Mouse (Mus musculus): ENCODE results near the gene Son. TPM values are rescaled to one million over a fixed set of nuclear protein-coding genes. Genes with fewer than 3 reads are reported as not detected.
"Not testable (repeated sequence)": the region's sequence is repeated elsewhere in the genome, so short reads cannot be mapped to it uniquely, and the experiment has no call there.

The Son gene
- total and polyA plus RNA-seq, 2 experiments = 59.5 to 106 TPM

DNA sequence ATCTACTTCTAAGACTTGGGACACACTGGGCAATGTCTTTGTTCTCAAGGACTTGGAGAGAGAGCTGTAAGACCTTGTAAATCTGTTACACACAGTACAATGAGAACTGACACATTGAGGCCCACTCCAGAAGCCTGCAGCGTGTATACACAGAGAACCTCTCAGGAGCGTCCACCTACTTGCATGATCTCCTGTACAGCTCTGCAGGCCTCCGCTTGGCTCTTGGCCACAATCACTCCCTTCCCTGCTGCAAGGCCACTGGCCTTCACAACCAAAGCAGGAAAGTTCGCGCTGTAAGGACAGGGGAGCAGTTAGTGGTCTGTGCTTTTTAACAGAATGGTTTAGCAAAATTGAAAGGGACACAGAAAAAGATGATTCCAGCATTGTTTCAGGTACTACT lies 8.1 kb upstream of the Son start:
- H3K27ac ChIP-seq (replicated peaks; ENCODE audit: insufficient read depth, low read depth, low read length) = no peak overlapping the region
- 90% methylated on average over 5 of the region's 5 CpGs for WGBS
- H3K4me1 ChIP-seq (ENCODE audit: control insufficient read depth, insufficient read depth, low read length) = no peaks in the 10 kb centered on the region
- TF ChIP-seq CTCF (IDR thresholded peaks at IDR 0.05; ENCODE audit: low read depth, low read length) (no peak), POLR2A (IDR thresholded peaks at IDR 0.05; ENCODE audit: extremely low read depth, insufficient read depth, low read length) (no peak)
- no peak overlapping the region for H3K9ac ChIP-seq (ENCODE audit: low read depth, low read length)
- no peaks in the 10 kb centered on the region for H3K79me2 ChIP-seq (ENCODE audit: control insufficient read depth, insufficient read depth, low read length)
- H3K36me3 ChIP-seq (ENCODE audit: control insufficient read depth, insufficient read depth, low read length) = peaks cover 51% of the 10 kb centered on the region
- no peak for DNase-seq (ENCODE audit: extremely low read depth, low read depth, low spot score)
- H3K4me3 ChIP-seq (ENCODE audit: insufficient read depth, low read depth, low read length) = no peak overlapping the region
- H3K27me3 ChIP-seq (ENCODE audit: control insufficient read depth, insufficient read depth, low read length) = no peaks in the 10 kb centered on the region

DNA sequence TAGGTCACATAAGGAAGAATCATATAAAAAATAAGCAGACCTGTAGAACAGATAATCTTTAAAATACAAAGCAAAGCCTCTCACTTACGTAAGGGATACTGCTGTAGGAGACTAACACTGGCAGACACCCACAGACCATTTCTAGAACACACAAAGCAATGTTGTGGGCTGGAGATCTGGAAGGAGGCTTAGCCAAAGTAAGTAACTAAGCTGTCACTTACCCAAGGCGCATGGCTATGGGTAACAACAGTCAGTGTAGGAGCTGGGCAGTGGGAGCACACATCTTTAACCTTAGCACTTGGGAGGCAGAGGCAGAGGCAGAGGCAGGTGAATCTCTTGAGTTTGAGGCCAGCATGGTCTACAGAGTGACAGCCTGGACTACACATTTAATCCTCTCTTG lies 7.7 kb upstream of the Son start:
- no peaks in the 10 kb centered on the region for H3K4me1 ChIP-seq (ENCODE audit: control insufficient read depth, insufficient read depth, low read length)
- TF ChIP-seq POLR2A (IDR thresholded peaks at IDR 0.05; ENCODE audit: extremely low read depth, insufficient read depth, low read length) = no peak
- H3K79me2 ChIP-seq (ENCODE audit: control insufficient read depth, insufficient read depth, low read length) = no peaks in the 10 kb centered on the region; the same call in 1 of the 2 replicates
- peaks cover 51% of the 10 kb centered on the region for H3K36me3 ChIP-seq (ENCODE audit: control insufficient read depth, insufficient read depth, low read length)
- no peak overlapping the region for H3K9ac ChIP-seq (ENCODE audit: low read depth, low read length)
- no peak for DNase-seq (ENCODE audit: extremely low read depth, low read depth, low spot score)
- no peak overlapping the region for H3K4me3 ChIP-seq (ENCODE audit: insufficient read depth, low read depth, low read length)
- H3K27me3 ChIP-seq (ENCODE audit: control insufficient read depth, insufficient read depth, low read length) = no peaks in the 10 kb centered on the region
- 95% methylated on average over 2 of the region's 2 CpGs for WGBS
- no peak overlapping the region for H3K27ac ChIP-seq (replicated peaks; ENCODE audit: insufficient read depth, low read depth, low read length)

DNA sequence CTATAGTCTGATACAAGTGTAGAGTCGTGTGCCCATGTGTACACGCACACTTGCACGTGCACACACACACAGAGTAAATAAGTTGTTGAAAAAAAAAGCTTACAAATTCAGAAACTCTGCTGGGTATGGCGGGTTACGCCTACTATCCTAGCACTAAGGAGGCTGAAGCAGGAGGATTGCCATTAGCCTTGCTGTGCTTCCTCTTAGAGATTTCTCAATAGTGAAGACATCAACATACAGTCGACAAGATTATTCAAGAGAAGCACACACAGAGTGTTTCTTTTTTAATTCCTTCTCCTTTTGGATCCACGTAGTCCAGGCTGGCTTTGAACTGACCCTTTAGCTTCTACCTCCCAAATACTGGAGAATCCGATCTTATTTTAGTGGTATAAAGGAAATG lies 7.1 kb upstream of the Son start:
- Histone ChIP-seq H3K9ac (ENCODE audit: low read depth, low read length) (no peak overlapping the region), H3K79me2 (ENCODE audit: control insufficient read depth, insufficient read depth, low read length) (no peaks in the 10 kb centered on the region; the same call in 1 of the 2 replicates), H3K36me3 (ENCODE audit: control insufficient read depth, insufficient read depth, low read length) (peaks cover 51% of the 10 kb centered on the region), H3K4me3 (ENCODE audit: insufficient read depth, low read depth, low read length) (no peak overlapping the region), H3K27me3 (ENCODE audit: control insufficient read depth, insufficient read depth, low read length) (no peaks in the 10 kb centered on the region), H3K27ac (replicated peaks; ENCODE audit: insufficient read depth, low read depth, low read length) (no peak overlapping the region), H3K4me1 (ENCODE audit: control insufficient read depth, insufficient read depth, low read length) (peaks cover 1% of the 10 kb centered on the region; the same call in 1 of the 2 replicates)
- no peak for DNase-seq (ENCODE audit: extremely low read depth, low read depth, low spot score)
- no peak for TF ChIP-seq CTCF (IDR thresholded peaks at IDR 0.05; ENCODE audit: low read depth, low read length)
- TF ChIP-seq POLR2A (IDR thresholded peaks at IDR 0.05; ENCODE audit: extremely low read depth, insufficient read depth, low read length) = no peak
- WGBS = 91% methylated on average over 8 of the region's 8 CpGs

DNA sequence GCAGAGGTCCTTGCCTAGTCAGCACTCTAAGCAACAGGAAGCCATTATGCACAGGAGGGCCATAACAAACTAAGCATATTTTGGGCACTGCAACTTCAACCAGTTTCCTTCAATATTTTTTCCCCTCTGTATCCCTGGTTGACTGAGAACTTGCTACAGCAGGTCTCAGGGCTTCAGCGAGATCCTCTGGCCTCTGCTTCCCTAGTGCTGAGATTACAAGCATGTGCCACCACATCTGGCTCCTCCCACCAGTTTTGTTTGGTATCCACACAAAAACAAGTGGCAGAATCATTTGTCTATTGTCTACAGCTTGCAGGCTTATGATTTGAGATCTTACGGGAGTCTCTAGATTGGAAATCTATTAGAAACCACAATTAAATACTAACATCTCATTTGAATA lies 2.4 kb upstream of the Son start:
- TF ChIP-seq CTCF (IDR thresholded peaks at IDR 0.05; ENCODE audit: low read depth, low read length) (no peak), POLR2A (IDR thresholded peaks at IDR 0.05; ENCODE audit: extremely low read depth, insufficient read depth, low read length) (no peak)
- no peak overlapping the region for H3K27ac ChIP-seq (replicated peaks; ENCODE audit: insufficient read depth, low read depth, low read length)
- H3K27me3 ChIP-seq (ENCODE audit: control insufficient read depth, insufficient read depth, low read length) = no peaks in the 10 kb centered on the region
- no peak overlapping the region for H3K4me3 ChIP-seq (ENCODE audit: insufficient read depth, low read depth, low read length)
- H3K9ac ChIP-seq (ENCODE audit: low read depth, low read length) = no peak overlapping the region
- no peaks in the 10 kb centered on the region; the same call in 1 of the 2 replicates for H3K79me2 ChIP-seq (ENCODE audit: control insufficient read depth, insufficient read depth, low read length)
- no peak for DNase-seq (ENCODE audit: extremely low read depth, low read depth, low spot score)
- H3K36me3 ChIP-seq (ENCODE audit: control insufficient read depth, insufficient read depth, low read length) = peaks cover 20% of the 10 kb centered on the region
- WGBS = 83% methylated on average over 2 of the region's 2 CpGs
- peaks cover 7% of the 10 kb centered on the region for H3K4me1 ChIP-seq (ENCODE audit: control insufficient read depth, insufficient read depth, low read length)

DNA sequence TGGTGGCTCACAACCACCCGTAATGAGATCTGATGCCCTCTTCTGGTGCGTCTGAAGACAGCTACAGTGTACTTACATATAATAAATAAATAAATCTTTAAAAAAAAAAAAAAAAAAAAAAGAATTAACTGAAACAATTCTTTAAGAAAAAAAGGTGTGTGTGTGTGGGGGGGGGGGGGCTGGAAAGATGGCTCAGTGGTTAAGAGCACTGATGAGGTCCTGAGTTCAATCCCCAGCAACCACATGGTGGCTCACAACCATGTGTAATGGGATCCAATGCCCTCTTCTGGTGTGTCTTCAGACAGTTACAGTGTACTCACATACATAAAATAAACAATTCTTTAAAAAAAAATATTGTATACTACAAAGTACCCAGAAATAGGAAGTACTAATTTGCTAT lies 1.9 kb upstream of the Son start:
- DNase-seq (ENCODE audit: extremely low read depth, low read depth, low spot score); H3K9ac ChIP-seq (ENCODE audit: low read depth, low read length); H3K4me3 ChIP-seq (ENCODE audit: insufficient read depth, low read depth, low read length); H3K27ac ChIP-seq (replicated peaks; ENCODE audit: insufficient read depth, low read depth, low read length); H3K79me2 ChIP-seq (ENCODE audit: control insufficient read depth, insufficient read depth, low read length); H3K4me1 ChIP-seq (ENCODE audit: control insufficient read depth, insufficient read depth, low read length); H3K27me3 ChIP-seq (ENCODE audit: control insufficient read depth, insufficient read depth, low read length): not testable (repeated sequence)
- 38% methylated on average over 1 of the region's 2 CpGs for WGBS
- peaks cover 15% of the 10 kb centered on the region for H3K36me3 ChIP-seq (ENCODE audit: control insufficient read depth, insufficient read depth, low read length)

DNA sequence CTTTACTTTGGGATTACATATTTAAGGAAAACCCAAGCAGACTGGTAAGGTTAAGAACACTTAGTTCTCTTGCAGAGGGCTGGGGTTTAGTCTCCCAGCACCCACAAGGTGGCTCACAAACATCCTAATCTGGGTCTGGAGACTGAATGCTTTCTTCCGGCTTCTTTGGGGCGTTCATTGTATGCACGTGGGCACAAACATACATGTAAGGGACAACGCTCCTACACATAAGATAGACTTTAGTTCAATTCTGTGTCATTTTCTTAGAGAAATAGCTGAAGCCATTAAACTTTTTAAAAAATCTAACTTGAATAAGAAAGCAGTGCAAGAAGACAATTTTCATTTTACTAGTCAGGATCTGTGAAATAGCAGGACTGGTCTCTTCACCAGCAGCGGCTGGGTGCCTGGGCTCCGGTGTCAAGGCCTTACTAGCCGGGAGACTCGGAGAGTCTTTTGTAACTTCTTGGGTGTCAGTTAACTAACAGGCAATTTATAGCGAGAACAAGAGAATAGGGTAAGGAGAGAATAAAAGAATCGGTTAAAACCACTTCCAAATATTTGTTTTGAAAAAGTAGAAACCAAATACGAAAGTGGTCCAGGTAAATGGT lies 1.2 kb upstream of the Son start:
- Histone ChIP-seq H3K27ac (replicated peaks; ENCODE audit: insufficient read depth, low read depth, low read length) (peak overlapping the region; percentile 71), H3K36me3 (ENCODE audit: control insufficient read depth, insufficient read depth, low read length) (peaks cover 12% of the 10 kb centered on the region), H3K79me2 (ENCODE audit: control insufficient read depth, insufficient read depth, low read length) (peaks cover 2% of the 10 kb centered on the region; the same call in 1 of the 2 replicates), H3K27me3 (ENCODE audit: control insufficient read depth, insufficient read depth, low read length) (no peaks in the 10 kb centered on the region), H3K4me1 (ENCODE audit: control insufficient read depth, insufficient read depth, low read length) (peaks cover 7% of the 10 kb centered on the region), H3K9ac (ENCODE audit: low read depth, low read length) (no peak overlapping the region; the same call in 1 of the 2 replicates), H3K4me3 (ENCODE audit: insufficient read depth, low read depth, low read length) (peak overlapping the region; percentile 64)
- WGBS = under 1% methylated on average over 11 of the region's 11 CpGs
- no peak for DNase-seq (ENCODE audit: extremely low read depth, low read depth, low spot score)
- no peak for TF ChIP-seq CTCF (IDR thresholded peaks at IDR 0.05; ENCODE audit: low read depth, low read length)
- no peak for TF ChIP-seq POLR2A (IDR thresholded peaks at IDR 0.05; ENCODE audit: extremely low read depth, insufficient read depth, low read length)

Measured in liver, adult 2 months (tissue).